Mouse (Mus musculus) kidney, adult 2 months (tissue): ENCODE data around the gene 6820408C15Rik. TPM values are rescaled to one million over a fixed set of nuclear protein-coding genes. Genes with fewer than 3 reads are reported as not detected.
A peak's percentile ranks its signal among the peaks of the same experiment; 100 is the strongest.

ENCODE experiments used
- DNase-seq: peaks from one replicate; pipeline ENCODE4 v3.0.0; 2021
- H3K27ac ChIP-seq: fragments of 200-500 bp; 2 replicates; pipeline ENCODE4 v1.5.1; 2012; ENCODE audit warnings: low read depth, low read length, control low read depth, inconsistent platforms; ENCODE audit not compliant: insufficient read depth
- H3K27me3 ChIP-seq: fragments of 200-500 bp; replicated peaks from 2 replicates; pipeline ENCODE4 v1.6.1; 2012; ENCODE audit warnings: mild to moderate bottlenecking, moderate library complexity, low read length, inconsistent platforms; ENCODE audit not compliant: control insufficient read depth, insufficient read depth
- H3K36me3 ChIP-seq: fragments of 200-500 bp; 2 replicates; pipeline ENCODE4 v1.6.1; 2012; ENCODE audit warnings: mild to moderate bottlenecking, moderate library complexity, low read length, inconsistent platforms; ENCODE audit not compliant: control insufficient read depth, insufficient read depth
- H3K4me1 ChIP-seq: fragments of 200-500 bp; 2 replicates; pipeline ENCODE4 v1.6.1; 2011; ENCODE audit warnings: low read length; ENCODE audit not compliant: control insufficient read depth, insufficient read depth
- H3K4me3 ChIP-seq: fragments of 200-500 bp; 2 replicates; pipeline ENCODE4 v1.5.1; 2011; ENCODE audit warnings: mild to moderate bottlenecking, low read depth, low read length, control low read depth; ENCODE audit not compliant: insufficient read depth
- CTCF ChIP-seq: fragments of 200-500 bp; conservative IDR thresholded peaks from 2 replicates; pipeline ENCODE4 v1.5.1; 2011; ENCODE audit warnings: low read depth, mild to moderate bottlenecking, control low read depth, low read length, moderate library complexity, mixed read lengths; ENCODE audit not compliant: insufficient read depth, insufficient read length
- POLR2A ChIP-seq: fragments of 200-500 bp; IDR thresholded peaks from one replicate; pipeline ENCODE4 v1.6.1; 2011; ENCODE audit warnings: low read depth, low read length, control low read depth
- WGBS: fragments of 180-500 bp; shearing (Covaris S2); methylation state at CpG from one replicate; pipeline ENCODE4 v1.1.7; 2018; 5-methylcytosine and 5-hydroxymethylcytosine counted together
- polyA plus RNA-seq: library from polyadenylated mRNA; depleted of rRNA; stranded (reverse); fragments of >200 nt; gene quantifications from 2 replicates; pipeline ENCODE4 v1.2.3, GENCODE M21; 2012

The 6820408C15Rik gene
- polyA plus RNA-seq, 1 experiment: 0.78 TPM

DNA sequence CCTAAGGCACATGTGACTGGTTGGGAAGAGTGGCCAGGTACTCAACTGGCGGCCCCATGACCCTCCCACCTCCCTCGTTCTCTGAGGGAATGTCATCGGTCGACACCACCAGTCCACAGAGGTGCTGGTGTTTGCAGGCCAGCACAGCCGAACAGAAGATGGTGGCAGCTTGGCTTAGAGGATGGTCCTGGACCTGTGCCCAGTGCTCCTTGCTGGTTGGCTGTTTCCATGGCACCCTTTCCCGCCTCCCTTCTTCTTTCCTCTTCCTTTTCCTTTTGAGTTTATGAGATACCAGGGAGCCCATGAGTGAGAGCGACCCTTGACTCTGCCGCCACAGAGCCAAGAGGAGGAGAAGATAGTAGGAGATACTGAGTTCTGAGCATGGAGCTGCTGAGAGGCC lies 27.9 kb downstream of the 6820408C15Rik start:
- Histone ChIP-seq H3K4me3 (no peak overlapping the region), H3K27me3 (no peaks in the 10 kb centered on the region), H3K4me1 (no peaks in the 10 kb centered on the region), H3K27ac (no peak overlapping the region), H3K36me3 (no peaks in the 10 kb centered on the region)
- 84% methylated on average over 8 of the region's 8 CpGs for WGBS
- TF ChIP-seq POLR2A: no peak
- no peak for TF ChIP-seq CTCF
- no peak for DNase-seq

DNA sequence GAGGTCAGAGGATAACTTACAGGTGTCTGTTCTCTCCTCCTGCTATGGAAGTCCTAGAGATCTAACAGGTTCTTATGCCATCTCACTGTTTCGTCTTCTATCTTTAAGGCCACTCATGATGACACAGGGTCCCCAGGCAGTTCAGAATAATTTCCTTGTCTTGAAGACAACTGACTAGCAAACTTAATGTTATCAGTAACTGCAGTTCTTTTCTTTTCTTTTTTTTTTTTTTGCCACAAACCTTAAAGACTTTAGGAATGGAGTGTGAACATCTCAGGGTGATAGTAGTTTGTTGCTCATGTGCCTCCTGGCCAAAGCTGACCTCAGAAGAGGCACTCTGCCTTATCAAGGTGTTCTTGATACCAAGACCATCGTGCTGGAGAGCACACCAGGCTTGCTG lies 31.3 kb downstream of the 6820408C15Rik start:
- TF ChIP-seq CTCF (no peak), POLR2A (no peak)
- no peaks in the 10 kb centered on the region for H3K27me3 ChIP-seq
- WGBS: 76% methylated on average over 2 of the region's 2 CpGs

DNA sequence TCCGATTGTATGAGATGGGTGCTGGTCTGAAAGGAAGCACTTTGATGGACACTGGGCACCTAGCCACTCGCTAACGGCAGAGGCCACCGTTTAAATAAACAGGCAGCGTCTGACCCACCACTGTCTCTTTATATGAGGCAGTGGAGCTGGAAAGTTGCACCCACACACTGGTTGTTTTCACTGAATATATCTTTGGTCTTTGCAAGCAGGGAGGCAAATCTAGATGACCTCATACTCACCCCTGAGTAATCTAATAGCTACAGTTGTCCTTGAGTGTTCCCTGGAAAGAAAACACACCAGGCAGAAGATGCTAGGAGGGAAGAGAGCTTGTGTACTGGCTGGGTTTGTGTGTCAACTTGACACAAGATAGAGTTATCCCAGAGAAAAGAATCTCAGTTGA lies 32.1 kb downstream of the 6820408C15Rik start:
- DNase-seq: no peak
- no peaks in the 10 kb centered on the region for H3K27me3 ChIP-seq
- no peaks in the 10 kb centered on the region for H3K4me1 ChIP-seq
- 35% methylated on average over 5 of the region's 5 CpGs for WGBS
- no peak for TF ChIP-seq CTCF
- TF ChIP-seq POLR2A: no peak
- no peak overlapping the region for H3K4me3 ChIP-seq
- no peaks in the 10 kb centered on the region for H3K36me3 ChIP-seq
- no peak overlapping the region for H3K27ac ChIP-seq

More for the DNA sequence above, 31.3 kb downstream of the 6820408C15Rik start:
- no peak for DNase-seq
- Histone ChIP-seq H3K4me1 (no peaks in the 10 kb centered on the region), H3K27ac (no peak overlapping the region), H3K36me3 (no peaks in the 10 kb centered on the region), H3K4me3 (no peak overlapping the region)

DNA sequence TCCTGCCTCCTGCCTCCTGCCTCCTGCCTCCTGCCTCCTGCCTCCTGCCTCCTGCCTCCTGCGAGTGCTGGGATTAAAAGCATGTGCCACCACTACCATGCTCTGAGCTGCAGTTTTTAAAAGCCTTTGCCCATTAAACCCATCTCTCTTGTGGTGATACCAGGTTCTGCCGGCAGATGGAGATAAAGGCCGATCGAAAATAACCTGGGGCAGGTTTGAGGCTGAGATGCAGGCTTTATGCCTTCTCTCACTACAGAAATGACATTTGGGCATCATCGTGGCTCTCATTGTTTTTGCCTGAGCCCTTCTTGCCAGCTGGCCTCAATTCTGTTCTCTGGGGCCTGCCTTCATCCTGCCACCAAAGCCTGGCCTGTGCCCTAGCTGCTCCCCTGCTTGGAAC lies 34.9 kb downstream of the 6820408C15Rik start:
- TF ChIP-seq POLR2A (no peak), CTCF (peak; percentile 57)
- Histone ChIP-seq H3K36me3 (no peaks in the 10 kb centered on the region), H3K27me3 (no peaks in the 10 kb centered on the region), H3K4me1 (no peaks in the 10 kb centered on the region), H3K27ac (no peak overlapping the region), H3K4me3 (no peak overlapping the region)
- 4% methylated on average over 5 of the region's 5 CpGs for WGBS
- peak; percentile 68 for DNase-seq

DNA sequence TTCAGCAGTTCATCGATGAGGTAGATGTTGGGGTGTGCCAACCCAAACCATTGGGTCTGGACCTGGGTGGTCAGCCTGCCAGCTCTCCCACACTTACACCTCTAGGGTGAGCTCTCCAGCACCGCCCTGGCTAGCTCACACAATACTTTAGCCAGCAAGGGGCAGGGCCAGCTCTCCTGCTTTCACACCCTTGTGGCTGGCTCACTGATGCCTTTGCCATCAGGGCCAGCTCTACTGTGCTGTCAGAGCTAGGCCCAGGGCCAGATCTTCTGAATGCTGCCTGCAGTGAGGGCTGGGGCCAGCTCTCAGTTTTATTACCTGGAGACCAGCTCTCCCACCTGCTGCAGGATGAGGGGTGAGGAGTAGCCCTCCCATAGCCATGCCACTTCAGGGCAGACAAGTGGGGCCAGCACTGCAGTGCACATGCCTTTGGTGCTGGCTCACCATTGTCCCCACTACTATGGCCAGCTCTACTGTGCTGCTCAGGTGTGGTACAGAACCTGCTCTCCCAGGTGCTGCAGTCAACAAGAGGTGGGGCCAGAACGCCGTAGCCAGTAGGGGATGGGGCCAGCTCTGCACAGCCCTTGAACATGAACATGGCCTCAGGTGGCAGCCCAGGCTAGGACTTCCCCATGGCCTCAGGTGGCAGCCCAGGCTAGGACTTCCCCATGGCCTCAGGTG lies 36.9 kb downstream of the 6820408C15Rik start:
- no peak for DNase-seq
- Histone ChIP-seq H3K36me3 (no peaks in the 10 kb centered on the region), H3K27ac (no peak overlapping the region), H3K4me1 (no peaks in the 10 kb centered on the region), H3K4me3 (no peak overlapping the region), H3K27me3 (no peaks in the 10 kb centered on the region)
- WGBS: 81% methylated on average over 4 of the region's 4 CpGs
- TF ChIP-seq CTCF (no peak), POLR2A (no peak)

- Histone ChIP-seq H3K4me3 (no peak overlapping the region), H3K36me3 (no peaks in the 10 kb centered on the region), H3K27me3 (no peaks in the 10 kb centered on the region), H3K27ac (no peak overlapping the region), H3K4me1 (no peaks in the 10 kb centered on the region)
- WGBS: 53% methylated on average over 13 of the region's 13 CpGs
- TF ChIP-seq POLR2A (no peak), CTCF (no peak)
- DNase-seq: no peak
Observed at GRCm38 (mm10) chr2:152459241-152459640, 43.9 kb downstream of the 6820408C15Rik start.

DNA sequence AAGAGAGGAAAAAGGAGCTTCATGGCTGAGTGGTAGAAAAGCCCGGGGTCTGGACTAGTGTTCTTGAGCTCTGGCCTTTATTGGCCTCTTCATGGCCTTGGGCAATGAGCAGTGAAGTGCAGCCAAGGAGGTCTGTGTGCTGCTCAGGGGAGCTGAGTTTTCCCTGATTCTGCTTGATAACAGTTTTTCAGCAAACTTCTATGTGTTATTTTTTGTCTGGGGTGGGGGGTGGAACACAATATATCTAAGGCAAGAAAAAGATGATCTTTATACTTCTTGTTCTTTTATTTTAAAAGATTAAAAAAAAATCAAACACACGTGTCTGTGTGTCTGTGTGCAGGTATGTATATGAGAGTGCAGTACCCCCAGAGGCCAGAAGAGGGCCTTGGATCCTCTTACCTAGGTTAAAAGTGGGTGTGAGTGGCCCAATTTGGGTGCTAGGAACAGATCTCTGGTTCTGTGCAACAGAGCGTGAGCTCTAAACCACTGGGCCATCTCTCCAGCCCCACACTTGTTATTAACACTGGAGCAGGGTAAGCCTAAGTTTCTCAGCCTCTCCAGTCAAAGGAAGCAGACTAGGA lies 49.3 kb downstream of the 6820408C15Rik start, which contains the start of gene Defb23:
TSS of gene Defb23 (minus strand) at position 51 of the 581 bp plus-strand sequence.
- Histone ChIP-seq H3K4me3 (no peak within 1 kb of the TSS), H3K27me3 (no peaks in the 10 kb centered on the region), H3K4me1 (no peaks in the 10 kb centered on the region), H3K27ac (no peak within 1 kb of the TSS), H3K36me3 (no peaks in the 10 kb centered on the region)
- no peak for DNase-seq
- TF ChIP-seq CTCF: no peak
- no peak for TF ChIP-seq POLR2A
- WGBS: 84% methylated on average over 3 of the region's 3 CpGs
